Mouse (Mus musculus) liver, embryonic 14.5 days (tissue): ENCODE results near the gene Dnah5.

ENCODE experiments used
- CTCF ChIP-seq: IDR thresholded peaks from 2 replicates; pipeline ENCODE4 v1.5.1; 2016; ENCODE audit warnings: antibody characterized with exemption, low read depth, control low read depth
- EP300 ChIP-seq: IDR thresholded peaks from 2 replicates; pipeline ENCODE4 v1.6.1; 2016; ENCODE audit warnings: antibody characterized with exemption, low read depth

GRCm38 (mm10) chr15:28260250-28260649 lies 56.7 kb downstream of the Dnah5 start:
- TF ChIP-seq CTCF (no peak), EP300 (no peak)
